Mouse (Mus musculus): ENCODE results near the gene Fbxw11.
"Not testable (repeated sequence)": the region's sequence is repeated elsewhere in the genome, so short reads cannot be mapped to it uniquely, and the experiment has no call there.

Fbxw11 gene

GRCm38 (mm10) chr11:32676777-32677176 is 34.3 kb downstream of the Fbxw11 start:
- no peak for DNase-seq (ENCODE audit: low spot score)

- no peak for DNase-seq (ENCODE audit: low spot score)
These were observed 35.3 kb downstream of the Fbxw11 start for GRCm38 (mm10) chr11:32677811-32678210.

GRCm38 (mm10) chr11:32679091-32679490 is 36.6 kb downstream of the Fbxw11 start:
- not testable (repeated sequence) for DNase-seq (ENCODE audit: low spot score)

GRCm38 (mm10) chr11:32680014-32680413 is 37.5 kb downstream of the Fbxw11 start:
- DNase-seq (ENCODE audit: low spot score) = no peak

- DNase-seq (ENCODE audit: low spot score) = no peak
These were observed 38.8 kb downstream of the Fbxw11 start for GRCm38 (mm10) chr11:32681192-32681795.

- no peak for DNase-seq (ENCODE audit: low spot score)
These were observed 40.0 kb downstream of the Fbxw11 start for GRCm38 (mm10) chr11:32682335-32683102.

GRCm38 (mm10) chr11:32684690-32685254 is 42.2 kb downstream of the Fbxw11 start:
- peak; percentile 23 for DNase-seq (ENCODE audit: low spot score)

- no peak for DNase-seq (ENCODE audit: low spot score)
These were observed 45.8 kb downstream of the Fbxw11 start for GRCm38 (mm10) chr11:32688245-32688855.

- no peak for DNase-seq (ENCODE audit: low spot score)
These were observed 47.0 kb downstream of the Fbxw11 start for GRCm38 (mm10) chr11:32689510-32689909.

- no peak for DNase-seq (ENCODE audit: low spot score)
These were observed 50.3 kb downstream of the Fbxw11 start for GRCm38 (mm10) chr11:32692834-32693233.

GRCm38 (mm10) chr11:32693431-32694141 is 51.1 kb downstream of the Fbxw11 start:
- peak; percentile 27 for DNase-seq (ENCODE audit: low spot score)

GRCm38 (mm10) chr11:32694322-32695003 is 51.9 kb downstream of the Fbxw11 start:
- not testable (repeated sequence) for DNase-seq (ENCODE audit: low spot score)

GRCm38 (mm10) chr11:32696446-32697090 is 54.0 kb downstream of the Fbxw11 start:
- DNase-seq (ENCODE audit: low spot score) = no peak

- DNase-seq (ENCODE audit: low spot score) = no peak
These were observed 55.2 kb downstream of the Fbxw11 start for GRCm38 (mm10) chr11:32697695-32698094.

- DNase-seq (ENCODE audit: low spot score) = no peak
These were observed 57.5 kb downstream of the Fbxw11 start for GRCm38 (mm10) chr11:32699913-32700493.

- DNase-seq (ENCODE audit: low spot score) = no peak
These were observed 59.0 kb downstream of the Fbxw11 start for GRCm38 (mm10) chr11:32701566-32701965.

- DNase-seq (ENCODE audit: low spot score) = no peak
These were observed 61.8 kb downstream of the Fbxw11 start for GRCm38 (mm10) chr11:32704241-32704890.

- no peak for DNase-seq (ENCODE audit: low spot score)
These were observed 64.0 kb downstream of the Fbxw11 start for GRCm38 (mm10) chr11:32706406-32706993.

GRCm38 (mm10) chr11:32707481-32707880 is 65.0 kb downstream of the Fbxw11 start:
- DNase-seq (ENCODE audit: low spot score) = no peak

Data from MN1 (cell line).